Mouse (Mus musculus) urinary bladder, adult 18-20 months (tissue): ENCODE data around the gene Rad9a.
"Not testable (repeated sequence)": the region's sequence is repeated elsewhere in the genome, so short reads cannot be mapped to it uniquely, and the experiment has no call there.

ENCODE experiments used
- DNase-seq, 2 experiments: peaks; one replicate each; pipeline ENCODE4 v3.0.0; 2022; ENCODE audit warnings: low spot score in 2 of 2, mixed read lengths in 2 of 2

Gene Rad9a

GRCm38 (mm10) chr19:4201291-4201909, at the start of gene Rad9a:
Rad9a (minus strand) TSS chr19:4201662.
- DNase-seq: peak; percentile 94

GRCm38 (mm10) chr19:4248683-4249082, 47.2 kb upstream of the Rad9a start:
- DNase-seq: not testable (repeated sequence)

GRCm38 (mm10) chr19:4247010-4247409, 45.5 kb upstream of the Rad9a start:
- DNase-seq: no peak

- DNase-seq: no peak
Observed at GRCm38 (mm10) chr19:4244775-4245174, 43.3 kb upstream of the Rad9a start.

- no peak for DNase-seq
Observed at GRCm38 (mm10) chr19:4242416-4242815, 41.0 kb upstream of the Rad9a start.

DNA sequence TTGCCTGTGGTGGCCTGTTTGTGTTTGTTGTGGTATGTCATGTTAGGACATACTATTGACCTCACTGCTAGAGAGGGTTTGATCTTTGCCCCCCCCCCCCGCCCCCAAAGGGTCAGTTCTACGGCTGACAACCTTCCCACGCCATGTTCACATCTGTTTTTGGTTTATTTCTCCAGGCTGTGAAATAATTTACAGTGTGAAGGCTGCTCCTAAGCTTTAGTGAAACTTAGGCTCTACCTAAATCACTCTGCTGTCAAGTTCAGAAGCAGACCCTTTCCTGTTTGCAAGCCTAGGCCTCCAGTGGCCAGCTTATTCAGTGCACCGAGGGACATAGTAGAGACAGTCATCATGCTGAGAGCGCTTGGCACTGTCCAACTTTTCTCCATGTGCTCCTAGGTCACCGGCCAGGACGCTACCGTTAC, 38.8 kb upstream of the Rad9a start:
- DNase-seq: no peak

DNA sequence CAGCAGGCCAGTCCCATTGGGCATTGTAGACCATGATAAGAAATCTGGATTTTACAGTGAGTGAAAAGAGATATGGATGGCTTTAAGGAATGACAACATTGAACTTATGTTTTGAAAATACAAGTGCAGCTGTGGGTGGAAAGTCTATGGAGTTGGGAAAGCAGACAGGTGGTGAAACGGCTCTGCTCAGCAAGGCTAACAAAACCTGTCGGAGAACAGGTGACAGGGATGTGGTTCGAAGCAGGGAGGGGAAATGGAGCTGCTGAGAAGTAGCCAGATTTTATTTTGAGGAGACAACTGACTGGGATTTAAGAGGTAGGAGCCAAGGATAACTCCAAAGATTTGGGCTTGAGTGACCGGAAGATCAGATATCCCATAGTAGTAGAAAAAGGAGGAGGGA, 33.1 kb upstream of the Rad9a start:
- no peak for DNase-seq

DNA sequence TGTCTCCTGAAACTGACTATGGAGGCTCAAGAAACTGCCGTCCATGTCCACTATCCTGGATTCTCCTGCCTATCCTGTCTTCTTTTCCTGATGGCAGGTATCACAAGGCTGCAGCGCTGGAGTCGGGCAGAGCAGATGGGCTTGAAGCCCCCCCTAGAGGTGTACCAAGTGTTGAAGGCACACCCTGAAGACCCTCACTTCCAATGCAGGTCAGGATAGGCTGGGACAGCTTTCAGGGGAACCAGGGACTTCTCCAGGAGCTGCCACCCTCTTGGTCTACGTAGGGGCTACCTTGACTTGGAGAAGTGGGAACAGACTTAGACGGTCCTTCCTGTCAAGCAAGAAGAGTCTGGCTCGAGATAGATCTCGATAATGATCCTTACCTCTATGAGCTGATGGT, 31.2 kb upstream of the Rad9a start:
- DNase-seq: no peak

GRCm38 (mm10) chr19:4232186-4232572, 30.7 kb upstream of the Rad9a start:
- DNase-seq: no peak

DNA sequence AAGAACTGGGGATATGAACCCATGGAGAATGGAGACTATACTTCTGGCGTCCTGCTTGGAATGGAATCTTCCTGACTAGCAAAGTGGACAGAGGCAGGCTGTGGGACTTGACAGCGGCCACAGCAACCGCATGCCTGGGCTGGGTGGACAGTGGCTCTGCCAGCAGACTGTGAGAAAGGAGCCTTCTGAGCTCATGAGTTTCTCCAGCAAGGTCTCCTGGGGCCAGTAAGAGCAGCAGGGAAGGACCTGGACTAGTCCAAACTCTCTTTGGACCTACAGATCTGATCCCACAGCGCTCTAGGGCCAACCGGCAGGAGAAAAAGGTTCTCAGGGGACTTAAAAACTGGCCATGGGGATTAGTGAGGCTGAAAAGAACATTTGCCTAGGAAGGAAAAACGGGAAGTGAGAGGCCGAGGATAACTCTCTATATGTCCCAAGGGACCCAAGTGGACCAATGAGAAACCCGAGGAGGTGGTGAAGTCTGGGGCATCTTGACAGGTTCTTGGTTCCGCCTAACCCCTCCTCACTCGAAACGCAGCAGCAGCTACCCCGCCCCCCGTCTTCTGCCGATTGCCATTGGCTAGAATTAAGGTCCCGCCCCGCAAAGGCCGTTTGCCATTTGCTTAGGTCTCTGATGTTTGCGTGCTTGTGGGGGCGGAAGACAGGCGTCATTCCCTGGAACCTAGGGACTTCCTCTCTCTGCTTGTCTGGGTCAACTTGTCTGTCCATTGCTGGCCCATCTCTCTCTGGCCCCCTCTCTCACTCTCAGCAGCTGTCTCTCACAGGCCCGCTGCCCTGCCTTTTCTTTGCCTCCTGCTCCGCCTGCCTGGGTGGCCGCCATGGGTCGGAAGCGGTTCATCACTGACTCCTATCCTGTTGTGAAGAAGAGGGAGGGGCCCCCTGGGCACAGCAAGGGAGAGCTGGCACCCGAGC, 30.1 kb upstream of the Rad9a start, which contains the start of gene Pold4:
Pold4 (plus strand) TSS at position 647 of the 933 bp plus-strand sequence.
- peak; percentile 90 to 96 for DNase-seq

GRCm38 (mm10) chr19:4230415-4230814, 29.0 kb upstream of the Rad9a start:
- no peak for DNase-seq

DNA sequence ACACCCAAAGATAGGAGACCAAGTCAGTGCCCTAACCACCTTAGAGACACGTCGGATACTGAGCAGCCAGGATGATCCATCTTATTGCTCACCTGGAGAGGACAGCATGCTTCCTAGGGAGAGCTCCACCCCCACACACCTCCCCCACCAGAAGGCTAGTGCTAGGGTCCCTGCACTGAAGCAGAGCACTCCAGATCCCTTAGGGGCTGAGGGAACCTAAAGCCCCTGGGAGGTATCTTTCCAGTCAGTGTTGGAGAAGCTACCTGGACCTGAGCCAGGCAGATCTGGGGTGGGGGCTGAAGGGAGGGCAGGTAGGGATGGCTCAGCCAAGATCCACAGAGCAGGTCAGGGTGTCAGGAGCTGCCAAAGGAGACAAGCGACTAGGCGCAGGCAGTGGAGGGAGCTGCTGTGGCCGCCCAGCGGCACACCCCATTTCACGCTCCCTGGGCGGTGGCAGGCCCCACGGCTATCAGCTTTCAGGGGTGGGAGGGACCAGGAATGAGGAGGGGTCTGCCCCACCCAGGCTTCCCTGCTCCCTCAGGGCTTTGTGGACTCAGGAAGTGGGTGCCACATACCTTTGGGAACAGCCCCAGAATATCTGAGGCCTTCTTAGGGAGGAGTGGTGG, 28.1 kb upstream of the Rad9a start:
- DNase-seq: no peak

GRCm38 (mm10) chr19:4228891-4229290, 27.4 kb upstream of the Rad9a start:
- no peak for DNase-seq

DNA sequence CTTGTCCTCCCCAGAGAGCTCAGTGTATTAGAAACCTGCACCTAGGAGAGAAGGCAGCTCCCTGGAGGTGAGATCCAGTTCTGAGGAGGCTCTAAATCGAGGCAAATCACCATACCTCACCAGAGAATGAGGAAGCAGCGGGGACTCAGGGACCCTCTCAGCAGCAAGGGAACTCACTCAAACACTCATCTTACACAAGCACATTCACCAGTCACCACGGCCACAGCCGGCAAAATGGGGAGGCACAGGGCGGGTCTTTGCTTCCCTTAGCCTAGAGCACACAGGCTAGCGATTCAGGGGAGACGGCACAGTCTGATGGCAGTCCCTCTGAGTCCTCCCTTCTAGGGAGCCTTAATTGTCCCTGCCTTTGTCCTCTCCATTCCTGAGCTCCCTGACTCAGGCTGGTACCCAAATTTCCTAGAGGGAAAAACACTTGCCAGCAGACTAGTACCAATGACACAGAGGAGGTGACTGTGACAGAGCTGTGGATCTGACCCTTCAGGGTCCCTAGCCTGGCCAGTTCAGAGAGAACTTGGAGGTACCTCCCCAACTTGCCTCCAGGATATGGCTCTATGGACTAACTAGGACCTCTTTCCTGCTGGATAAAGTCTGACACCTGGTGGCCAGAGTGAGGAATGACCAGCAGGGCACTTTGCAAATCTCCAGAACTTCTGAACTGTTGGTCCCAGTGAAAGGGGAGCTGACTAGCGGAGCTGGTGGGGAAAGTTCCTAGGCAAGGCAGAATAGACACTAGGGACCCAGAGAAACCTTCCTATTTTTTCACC, 26.6 kb upstream of the Rad9a start:
- peak in 1 of 2 experiments; percentile 60 for DNase-seq

DNA sequence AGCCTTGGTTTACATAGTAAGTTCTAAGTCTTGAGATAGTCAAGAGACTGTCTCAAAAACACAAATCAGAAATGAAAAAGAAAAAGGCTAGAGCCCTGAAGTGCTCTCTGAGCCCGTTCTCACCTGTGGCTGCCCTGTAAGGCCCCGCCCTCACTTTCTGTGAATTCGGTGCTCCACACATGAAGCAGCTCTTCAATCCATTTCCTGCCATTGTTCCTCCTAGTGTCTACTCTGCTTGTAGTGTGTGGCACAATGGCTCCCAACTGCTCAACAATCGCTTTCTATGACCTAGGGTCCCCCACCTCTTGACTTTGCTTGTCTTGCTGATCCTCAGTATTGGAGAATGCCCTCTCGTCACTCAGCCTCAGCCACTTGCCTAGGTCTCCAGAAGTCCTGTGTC, 26.0 kb upstream of the Rad9a start:
- no peak for DNase-seq

DNA sequence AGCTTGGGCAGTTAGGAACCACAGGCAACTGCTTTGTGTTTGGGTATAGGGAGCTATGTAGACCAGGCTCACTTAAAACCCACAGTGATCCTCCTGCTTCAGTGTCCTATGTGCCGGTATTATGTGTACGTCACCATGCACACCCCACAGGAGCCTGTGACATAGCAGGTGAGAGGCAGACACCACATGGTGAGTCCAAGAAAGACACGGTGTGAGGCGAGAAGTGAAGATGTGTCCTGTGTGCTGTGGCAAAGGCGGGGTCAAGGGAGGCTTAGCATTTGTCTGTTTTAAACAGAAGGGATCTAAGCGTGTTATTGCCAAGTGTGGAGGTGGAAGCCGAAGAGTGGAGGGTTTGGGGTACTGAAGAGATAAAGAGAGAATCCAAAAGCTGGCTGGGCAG, 25.3 kb upstream of the Rad9a start:
- no peak for DNase-seq

GRCm38 (mm10) chr19:4222165-4222564, 20.7 kb upstream of the Rad9a start:
- DNase-seq: no peak

- DNase-seq: no peak
Observed at GRCm38 (mm10) chr19:4220957-4221743, 19.7 kb upstream of the Rad9a start.

DNA sequence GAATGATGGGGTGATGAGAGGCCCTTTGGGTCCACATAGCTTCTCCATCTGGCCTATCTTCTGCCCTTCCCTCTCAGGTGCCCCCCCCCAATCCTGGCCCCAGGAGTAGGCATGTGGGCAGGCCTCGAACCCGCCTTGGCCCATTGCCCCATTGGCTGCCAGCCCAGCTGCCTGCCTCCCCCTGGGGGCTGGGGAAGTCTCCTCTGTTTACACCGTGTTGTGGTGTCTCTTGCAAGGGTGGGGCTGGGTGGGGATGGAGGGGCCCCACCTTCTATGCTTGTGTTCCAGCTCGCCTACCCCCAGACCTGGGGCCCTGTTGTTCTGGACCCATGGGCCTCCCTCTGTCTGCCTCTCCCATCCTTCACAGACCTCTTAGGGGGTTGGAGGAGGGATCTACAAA, 19.0 kb upstream of the Rad9a start:
- DNase-seq: no peak

DNA sequence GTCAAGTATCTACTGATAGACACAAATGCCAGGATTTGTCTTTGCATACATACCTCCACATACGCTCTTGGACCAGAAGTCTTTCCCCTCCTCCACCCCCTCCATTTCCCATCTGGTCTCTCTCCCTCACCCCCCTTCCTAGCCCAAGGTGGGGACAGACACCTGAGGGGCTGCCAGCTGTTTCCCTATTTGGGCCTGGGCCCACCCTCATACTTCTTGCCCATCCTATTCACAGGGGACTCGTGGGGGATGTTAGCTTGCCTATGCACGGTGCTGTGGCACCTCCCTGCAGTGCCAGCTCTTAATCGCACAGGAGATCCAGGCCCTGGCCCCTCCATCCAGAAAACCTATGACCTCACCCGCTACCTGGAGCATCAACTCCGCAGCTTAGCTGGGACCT, 18.5 kb upstream of the Rad9a start:
- no peak for DNase-seq

- DNase-seq: no peak
Observed at GRCm38 (mm10) chr19:4218784-4219183, 17.3 kb upstream of the Rad9a start.
